Mouse (Mus musculus) c-Kit-negative CD71-positive TER-119-positive erythroid progenitor cells, embryonic 14.5 days (primary cell): Measurements from ENCODE around the gene Adam11.
"Not testable (repeated sequence)": the region's sequence is repeated elsewhere in the genome, so short reads cannot be mapped to it uniquely, and the experiment has no call there.

Experiments used
- DNase-seq: peaks from one replicate; pipeline ENCODE4 v3.0.0-alpha.2; 2013; ENCODE audit warnings: low read depth, low spot score

Adam11 gene

GRCm38 (mm10) chr11:102761309-102762210 lies at the start of gene Adam11:
TSS of gene Adam11 (plus strand) at chr11:102761439.
- no peak for DNase-seq

DNA sequence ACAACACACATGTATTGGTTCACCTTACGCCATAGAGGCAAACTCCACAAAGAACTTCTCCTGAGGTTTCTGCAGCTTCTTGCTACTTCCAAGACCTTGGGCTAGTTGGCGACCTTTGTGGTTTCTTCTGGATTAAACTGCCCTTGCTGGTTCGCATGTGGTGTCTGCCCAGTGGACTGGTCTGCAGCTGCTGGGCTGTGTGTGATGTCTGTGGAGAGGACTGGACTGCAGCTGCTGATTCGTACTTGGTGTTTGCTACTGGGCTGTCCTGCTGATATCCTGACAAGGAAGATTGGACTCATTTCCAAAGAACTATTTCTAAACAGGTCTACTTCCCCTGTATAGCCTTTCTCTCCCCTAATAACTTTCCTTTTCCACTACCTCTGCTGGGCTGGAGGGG lies 48.8 kb upstream of the Adam11 start:
- no peak for DNase-seq

GRCm38 (mm10) chr11:102714578-102714977 lies 46.7 kb upstream of the Adam11 start:
- not testable (repeated sequence) for DNase-seq

DNA sequence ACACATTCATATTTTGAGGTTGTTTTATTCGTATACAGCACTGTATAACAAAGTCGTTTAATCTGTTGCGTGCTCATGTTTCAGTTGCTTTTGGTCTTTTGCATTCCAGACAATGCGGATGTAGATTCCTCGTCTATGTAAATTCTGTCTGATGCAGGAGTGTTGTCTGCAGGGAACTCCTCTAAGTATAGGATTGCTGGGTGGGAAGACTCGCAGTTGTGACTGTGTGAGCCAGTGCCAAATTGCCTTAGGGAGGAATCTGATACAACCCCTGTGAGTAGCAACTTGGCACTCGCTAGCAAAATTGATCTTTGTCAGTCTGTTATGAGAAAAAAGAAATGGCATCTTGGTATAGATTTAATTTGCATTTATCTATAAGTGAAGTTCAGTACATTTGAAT lies 45.1 kb upstream of the Adam11 start:
- no peak for DNase-seq

DNA sequence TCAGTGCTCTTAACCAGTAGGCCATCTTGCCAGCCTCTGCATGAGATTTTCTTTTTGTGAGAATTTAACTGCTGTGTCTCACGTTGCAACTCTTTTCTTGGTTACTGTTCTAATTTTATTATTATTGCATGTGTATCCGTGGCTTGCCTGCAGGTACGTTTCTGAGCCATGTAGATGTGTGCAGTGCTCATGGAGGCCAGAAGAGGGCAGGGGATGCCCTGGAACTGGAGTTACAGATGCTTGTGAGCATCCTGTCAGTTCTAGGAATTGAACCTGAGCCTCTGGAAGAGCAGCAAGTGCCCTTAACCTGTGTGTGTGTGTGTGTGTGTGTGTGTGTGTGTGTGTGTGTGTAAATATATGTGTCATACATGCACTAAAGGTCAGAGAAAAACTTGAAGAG lies 35.7 kb upstream of the Adam11 start:
- DNase-seq = no peak

- no peak for DNase-seq
Observed at GRCm38 (mm10) chr11:102728614-102729013, 32.6 kb upstream of the Adam11 start.

DNA sequence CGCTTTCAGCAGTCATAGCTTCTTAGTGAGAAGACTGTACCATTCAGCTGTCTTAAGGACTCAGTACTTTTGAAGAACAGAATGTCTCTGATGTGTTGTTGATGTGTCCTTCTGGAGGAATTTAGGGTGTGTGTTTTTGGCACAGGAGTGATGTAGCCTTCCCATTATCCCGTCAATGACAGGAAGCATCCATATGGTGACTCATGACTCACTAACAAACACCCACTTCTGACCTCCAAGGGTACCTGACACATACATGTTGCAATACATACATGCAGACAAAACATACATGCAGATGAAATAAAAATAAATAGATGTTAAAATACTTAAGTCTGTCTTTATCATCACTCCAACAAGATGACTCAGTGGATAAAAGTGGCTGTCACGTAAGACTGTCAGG lies 31.4 kb upstream of the Adam11 start:
- no peak for DNase-seq

- DNase-seq = no peak
Observed at GRCm38 (mm10) chr11:102731366-102731765, 29.9 kb upstream of the Adam11 start.

DNA sequence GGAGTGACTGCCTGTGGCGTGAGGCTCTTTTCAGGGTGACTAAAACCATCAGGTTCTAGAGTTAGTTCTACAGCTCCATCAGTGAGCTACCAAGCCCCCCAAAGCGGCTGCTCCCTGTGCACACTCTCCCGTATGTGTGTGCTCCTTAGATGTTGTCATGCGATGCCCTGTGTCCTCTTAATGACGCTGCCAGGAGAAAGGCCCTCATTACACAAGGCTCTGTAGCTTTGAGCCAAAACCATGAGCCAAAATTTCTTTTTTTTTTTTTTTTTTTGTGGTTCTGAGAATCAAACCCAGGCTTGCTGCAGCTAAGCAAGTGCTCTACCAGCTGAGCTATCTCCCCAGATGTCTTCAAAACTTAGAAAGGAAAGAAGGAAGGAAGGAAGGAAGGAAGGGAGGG lies 28.1 kb upstream of the Adam11 start:
- DNase-seq = no peak

DNA sequence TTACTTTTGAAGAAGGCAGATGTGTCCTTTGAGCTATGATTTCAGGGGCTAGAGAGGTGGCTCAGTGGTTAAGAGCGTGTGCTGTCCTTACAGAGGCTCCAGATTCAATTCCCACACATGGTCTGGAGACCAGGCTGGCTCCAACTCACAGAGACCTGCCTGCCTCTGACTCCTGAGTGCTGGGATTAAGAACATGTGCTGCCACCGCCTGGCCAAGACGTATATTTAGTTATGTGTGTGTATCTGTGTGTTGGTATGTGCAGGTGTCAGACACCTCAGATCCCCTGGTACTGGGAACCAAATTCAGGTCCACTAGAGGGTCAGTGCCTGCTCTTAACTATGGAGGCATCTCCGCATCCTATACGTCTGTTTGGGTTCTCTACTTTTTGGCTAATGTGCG lies 26.3 kb upstream of the Adam11 start:
- no peak for DNase-seq

DNA sequence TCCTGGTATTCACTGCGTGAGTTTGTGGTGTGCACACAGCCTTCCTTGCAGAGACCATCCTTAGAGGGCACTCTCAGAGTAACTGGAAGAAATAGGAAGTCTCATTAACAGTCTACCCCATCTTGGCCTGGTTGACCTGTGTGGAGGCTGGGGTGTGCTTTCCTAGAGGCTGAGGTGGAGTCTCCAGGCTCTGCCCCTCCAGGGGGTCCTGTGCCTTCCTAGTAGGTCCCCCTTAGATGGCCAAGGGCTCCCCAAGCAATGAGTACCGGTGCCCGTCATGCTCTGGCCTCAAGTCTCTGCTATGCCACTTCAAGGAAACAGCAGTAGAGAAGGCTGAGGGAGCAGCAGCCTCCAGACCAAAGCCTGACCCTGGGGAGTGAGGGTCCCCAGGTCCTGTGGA lies 23.2 kb upstream of the Adam11 start:
- no peak for DNase-seq

DNA sequence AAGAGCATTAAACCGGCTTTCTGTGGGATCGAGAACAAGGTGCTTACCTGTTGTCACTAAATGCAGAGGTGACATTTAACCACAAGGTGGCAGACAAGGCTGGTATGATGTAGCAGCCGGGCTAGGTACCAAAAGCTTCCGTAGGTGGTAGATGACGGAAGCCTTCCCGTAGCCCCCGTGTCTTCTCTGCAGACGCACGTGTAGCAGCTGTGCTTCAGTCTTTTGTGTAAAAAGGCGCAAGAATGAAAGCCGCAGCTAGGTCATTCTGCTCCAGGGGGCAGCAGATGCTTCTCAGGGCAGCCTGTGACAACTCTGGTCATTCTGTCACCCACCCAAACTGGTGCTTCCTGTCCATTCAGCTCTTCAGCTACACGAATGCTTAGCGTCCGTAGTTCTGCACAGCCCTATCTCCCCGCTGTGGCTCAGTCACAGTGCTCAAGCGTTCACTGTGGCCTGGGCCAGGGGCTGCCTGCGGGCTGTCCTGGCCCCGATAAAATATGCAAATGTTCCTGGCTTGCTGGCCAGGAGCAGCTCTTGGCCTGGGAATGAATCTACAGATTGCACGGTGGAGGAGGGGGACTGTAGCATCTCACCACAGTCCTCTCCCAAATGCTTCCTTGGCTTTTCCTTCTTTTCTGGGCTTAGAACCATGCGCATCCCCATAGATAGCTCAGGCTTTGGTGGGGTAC lies 21.8 kb upstream of the Adam11 start:
- DNase-seq = no peak

- no peak for DNase-seq
Observed at GRCm38 (mm10) chr11:102740634-102741033, 20.6 kb upstream of the Adam11 start.

- no peak for DNase-seq
Observed at GRCm38 (mm10) chr11:102741129-102741950, 19.9 kb upstream of the Adam11 start.

DNA sequence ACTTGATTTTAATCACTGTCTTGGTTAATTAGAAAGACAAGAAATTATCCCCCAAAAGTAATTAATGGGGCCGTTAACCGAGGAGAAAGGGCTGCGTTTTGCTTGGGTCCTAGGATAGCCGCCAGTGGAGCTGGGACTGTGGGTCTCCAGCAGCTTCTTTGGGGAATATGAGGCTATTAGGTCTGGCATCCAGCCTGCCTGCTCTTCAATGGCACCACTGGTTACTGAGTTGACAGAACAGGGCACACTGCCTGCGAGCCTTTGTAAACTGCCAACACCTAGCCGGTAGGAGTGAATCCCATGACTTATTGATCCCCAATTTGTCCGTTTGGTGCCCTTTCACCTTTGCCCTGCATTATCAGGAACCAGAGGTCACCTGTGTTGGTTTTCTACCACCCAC lies 19.2 kb upstream of the Adam11 start:
- DNase-seq = no peak

DNA sequence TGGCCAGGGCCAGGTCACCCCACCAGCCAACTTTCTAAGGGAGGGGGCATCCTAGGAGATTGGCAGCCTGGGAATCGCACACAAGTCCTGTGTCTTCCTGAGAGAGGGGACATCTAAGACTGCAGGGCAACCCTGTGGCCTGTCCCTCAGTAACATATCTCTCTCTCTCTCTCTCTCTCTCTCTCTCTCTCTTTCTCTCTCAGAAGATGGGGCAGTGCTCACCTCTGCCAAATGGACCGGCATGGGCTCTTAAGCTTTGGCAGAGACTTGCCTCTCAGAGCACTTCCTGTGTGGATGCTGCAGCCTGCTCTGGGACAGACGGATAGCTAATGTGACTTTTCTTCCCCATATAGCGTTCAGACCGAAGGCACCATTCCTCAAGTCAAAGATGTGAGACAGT lies 18.4 kb upstream of the Adam11 start:
- DNase-seq = no peak

DNA sequence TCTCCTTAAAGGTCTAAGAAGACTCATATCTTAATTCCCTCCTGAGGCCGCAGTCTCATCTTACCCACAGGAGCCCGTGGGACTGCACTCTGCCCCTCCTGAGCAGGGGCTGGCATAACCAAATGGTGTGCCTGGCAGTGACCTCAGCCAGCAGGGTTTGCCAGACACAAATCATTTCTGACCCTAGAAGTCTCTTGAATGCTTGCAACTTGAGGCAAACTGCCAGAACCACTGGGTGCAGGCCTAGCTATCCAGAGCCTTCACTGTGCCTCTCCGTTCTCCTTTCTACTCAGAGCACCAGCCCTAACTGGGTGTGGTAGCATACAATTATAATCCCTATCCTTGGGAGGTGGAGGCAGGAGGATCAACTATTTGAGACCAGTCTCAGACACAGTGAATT lies 16.5 kb upstream of the Adam11 start:
- DNase-seq = no peak

DNA sequence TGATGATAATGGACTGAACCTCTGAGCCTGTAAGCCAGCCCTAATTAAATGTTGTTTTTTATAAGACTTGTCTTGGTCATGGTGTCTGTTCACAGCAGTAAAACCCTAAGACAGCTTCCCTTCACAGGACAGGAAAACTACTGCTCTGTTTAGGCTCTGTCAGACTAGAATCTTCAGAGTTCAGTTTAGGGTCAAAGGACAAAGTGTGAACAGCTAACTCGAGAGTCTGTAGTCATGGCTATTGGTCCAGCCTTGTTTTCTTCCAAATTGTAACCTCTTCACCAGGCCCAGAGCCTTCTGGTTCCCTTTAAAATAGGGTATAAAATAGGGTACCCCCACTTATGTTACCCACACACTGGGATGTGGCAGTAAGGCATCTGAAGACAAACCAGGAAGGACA lies 13.4 kb upstream of the Adam11 start:
- DNase-seq = no peak

GRCm38 (mm10) chr11:102748381-102748780 lies 12.9 kb upstream of the Adam11 start:
- DNase-seq = no peak

DNA sequence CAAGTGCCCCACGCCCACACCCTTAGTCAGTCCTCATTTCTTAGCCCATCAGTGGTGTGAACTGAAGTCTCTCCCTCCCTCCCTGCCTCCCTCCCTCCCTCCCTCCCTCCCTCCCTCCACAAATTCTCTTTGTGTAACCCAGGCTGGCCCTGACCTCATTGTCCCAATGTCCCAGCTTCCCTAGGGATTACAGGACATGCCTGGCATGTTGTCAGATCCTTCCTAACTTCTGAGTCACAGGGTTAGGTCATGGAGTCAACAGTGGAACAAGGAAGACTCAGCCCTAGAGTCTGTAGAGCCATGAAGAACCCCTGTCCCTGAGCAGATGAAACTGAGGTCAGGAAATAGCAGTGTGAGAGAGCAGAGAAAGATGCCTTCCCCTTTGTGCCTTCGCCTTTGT lies 11.5 kb upstream of the Adam11 start:
- no peak for DNase-seq

DNA sequence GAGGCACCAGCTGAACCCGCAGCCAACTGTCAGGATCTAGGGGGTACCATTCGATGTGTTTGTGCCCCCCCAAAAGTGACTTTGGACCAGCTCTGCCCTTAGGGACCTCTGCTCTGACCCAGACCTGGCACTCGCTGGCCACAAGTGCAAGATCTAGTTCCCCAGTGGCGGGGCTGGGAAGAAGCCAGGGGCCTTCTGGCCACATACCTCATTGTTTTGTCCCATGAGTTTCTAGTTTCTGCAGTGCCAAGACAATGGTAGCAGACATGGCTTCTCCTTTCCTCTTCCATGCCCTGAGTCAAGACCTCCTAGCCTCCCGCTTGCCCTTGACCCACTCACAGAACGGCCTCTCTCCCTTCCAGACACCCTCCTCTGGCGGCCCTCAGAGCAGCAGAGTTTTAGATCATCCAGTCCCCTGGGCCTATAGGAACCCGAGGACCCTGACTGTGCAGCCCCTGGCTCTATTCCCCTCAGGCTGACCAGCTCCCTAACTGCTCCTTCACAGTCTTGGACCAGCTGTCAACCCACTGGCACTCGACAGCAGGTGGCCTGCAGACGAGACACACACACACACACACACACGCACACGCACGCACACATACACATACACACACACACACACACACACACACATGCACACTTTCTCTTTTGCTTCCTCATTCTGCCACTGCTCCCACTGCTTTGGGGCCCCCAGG lies 8.2 kb upstream of the Adam11 start:
- DNase-seq = no peak
